25 mouse cellular contexts compared by ENCODE assay signal in the genomic region with DNA sequence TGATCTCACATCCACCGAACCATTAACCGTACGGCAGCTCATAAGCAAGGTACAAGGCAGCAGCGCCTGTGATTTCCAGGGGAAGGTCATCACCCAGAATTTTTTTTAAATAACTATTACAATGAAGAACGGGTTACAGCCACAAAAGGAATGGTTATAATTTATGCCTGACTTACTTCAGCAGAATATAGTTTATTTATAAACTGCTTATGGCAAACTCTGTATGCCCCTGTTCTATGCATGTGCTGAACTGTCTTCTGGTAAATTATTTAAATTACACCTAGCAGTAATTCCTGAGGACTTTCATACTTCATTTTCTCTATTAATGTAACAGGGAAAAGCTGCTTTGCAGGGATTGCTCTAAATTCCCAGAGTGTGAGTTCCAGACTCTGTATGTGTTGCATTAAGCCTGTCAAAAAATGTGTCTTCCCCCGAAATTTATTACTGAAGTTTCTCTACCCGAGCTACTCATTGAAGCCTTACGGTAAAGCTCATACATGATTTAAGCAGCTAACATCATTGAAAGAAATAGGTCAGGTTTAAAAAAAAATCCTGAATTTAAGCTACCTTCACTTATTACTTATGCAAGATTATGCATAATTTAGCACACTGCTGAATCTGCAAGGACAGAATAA.
A peak's percentile ranks its signal among the peaks of the same experiment; 100 is the strongest.
DNase-seq lines count a peak whose midpoint lies in the region; ATAC-seq lines count a peak whose summit lies in the region.
"Had no signal": no experiment of that assay in that cellular context is flagged by ENCODE, and none has a peak within 500 bp of the region (broad histone marks: within the 10 kb centered on the region; RNA-seq: fewer than 3 reads in every experiment).

No protein-coding gene starts in this region.

- no peak overlapping the region for H3K4me2 ChIP-seq in midbrain, embryonic 11.5 days
- no peak overlapping the region for H3K4me2 ChIP-seq in midbrain, embryonic 13.5 days (replicated peaks)
- no peak overlapping the region for H3K4me2 ChIP-seq in midbrain, embryonic 16.5 days (ENCODE audit: low read length)
- H3K4me2 ChIP-seq in intestine, embryonic 15.5 days (replicated peaks) = no peak overlapping the region
- H3K4me2 ChIP-seq: embryonic facial prominence, embryonic 12.5 days; forebrain, embryonic 13.5 days; forebrain, embryonic 15.5 days had no signal

- H3K4me1 ChIP-seq in midbrain, embryonic 11.5 days (ENCODE audit: control insufficient read depth, insufficient read depth, low read length) = no peaks in the 10 kb centered on the region
- H3K4me1 ChIP-seq in midbrain, embryonic 13.5 days (replicated peaks) = no peaks in the 10 kb centered on the region
- H3K4me1 ChIP-seq in midbrain, embryonic 16.5 days (ENCODE audit: control insufficient read depth, insufficient read depth, low read length) = no peaks in the 10 kb centered on the region
- H3K4me1 ChIP-seq in intestine, embryonic 15.5 days (replicated peaks) = no peaks in the 10 kb centered on the region
- H3K4me1 ChIP-seq: embryonic facial prominence, embryonic 10.5 days; embryonic facial prominence, embryonic 12.5 days; forebrain, embryonic 13.5 days; forebrain, embryonic 15.5 days had no signal

- DNase-seq in midbrain, embryonic 11.5 days (ENCODE audit: low spot score, missing footprints) = peak; percentile 75
- DNase-seq in retina, postnatal 1 day = peak; percentile 19
- DNase-seq in retina, embryonic 14.5 days (ENCODE audit: low spot score) = no peak
- DNase-seq in gastrocnemius, adult 8-10 months (ENCODE audit: low spot score in 2 of 2) = no peak
- DNase-seq: adrenal gland, adult 8-10 months; adrenal gland, postnatal 14 days; adrenal gland, postnatal 36 days; B cell, adult 2 months; cerebellum, adult 11-12 months; cerebellum, adult 2 months; cerebellum, adult 9-10 months; cerebellum, postnatal 10 days; cerebellum, postnatal 25 days had no signal

- H3K9ac ChIP-seq in midbrain, embryonic 11.5 days (ENCODE audit: low read length) = no peak overlapping the region
- H3K9ac ChIP-seq in midbrain, embryonic 13.5 days (replicated peaks) = no peak overlapping the region
- no peak overlapping the region for H3K9ac ChIP-seq in midbrain, embryonic 16.5 days (ENCODE audit: low read depth, low read length)
- H3K9ac ChIP-seq in intestine, embryonic 15.5 days = no peak overlapping the region
- H3K9ac ChIP-seq: embryonic facial prominence, embryonic 12.5 days; forebrain, embryonic 13.5 days; forebrain, embryonic 15.5 days had no signal

- no peak for ATAC-seq in midbrain, embryonic 11.5 days (ENCODE audit: low FRiP score)
- no peak for ATAC-seq in midbrain, embryonic 13.5 days
- ATAC-seq in midbrain, embryonic 16.5 days = peak; percentile 62
- ATAC-seq in intestine, embryonic 15.5 days = no peak
- ATAC-seq: activated CD4-positive, CD25-positive, alpha-beta regulatory T cell, adult 4 months; CD4-positive, CD25-positive, alpha-beta regulatory T cell, adult 4 months; forebrain, embryonic 13.5 days; forebrain, embryonic 15.5 days; Patski had no signal

- H3K4me3 ChIP-seq in midbrain, embryonic 11.5 days (ENCODE audit: low read depth, low read length) = no peak overlapping the region
- no peak overlapping the region for H3K4me3 ChIP-seq in midbrain, embryonic 13.5 days (replicated peaks)
- no peak overlapping the region for H3K4me3 ChIP-seq in midbrain, embryonic 16.5 days (ENCODE audit: low read depth, low read length)
- no peak overlapping the region for H3K4me3 ChIP-seq in intestine, embryonic 15.5 days (replicated peaks)
- H3K4me3 ChIP-seq: embryonic facial prominence, embryonic 10.5 days; embryonic facial prominence, embryonic 12.5 days; forebrain, embryonic 13.5 days; forebrain, embryonic 15.5 days had no signal

- no peaks in the 10 kb centered on the region for H3K27me3 ChIP-seq in midbrain, embryonic 11.5 days (ENCODE audit: control insufficient read depth, insufficient read depth, low read length)
- no peaks in the 10 kb centered on the region for H3K27me3 ChIP-seq in midbrain, embryonic 13.5 days
- H3K27me3 ChIP-seq in midbrain, embryonic 16.5 days (ENCODE audit: control insufficient read depth, insufficient read depth, low read depth, low read length) = no peaks in the 10 kb centered on the region
- H3K27me3 ChIP-seq in intestine, embryonic 15.5 days (replicated peaks) = no peaks in the 10 kb centered on the region
- H3K27me3 ChIP-seq: CH12.LX; embryonic facial prominence, embryonic 12.5 days; forebrain, embryonic 13.5 days; forebrain, embryonic 15.5 days; Patski had no signal

- H3K9me3 ChIP-seq in midbrain, embryonic 11.5 days (ENCODE audit: control insufficient read depth, low read length) = no peaks in the 10 kb centered on the region
- no peaks in the 10 kb centered on the region for H3K9me3 ChIP-seq in midbrain, embryonic 13.5 days
- H3K9me3 ChIP-seq in midbrain, embryonic 16.5 days (replicated peaks; ENCODE audit: control insufficient read depth, low read length, poor library complexity, severe bottlenecking) = no peaks in the 10 kb centered on the region
- no peaks in the 10 kb centered on the region for H3K9me3 ChIP-seq in intestine, embryonic 15.5 days
- H3K9me3 ChIP-seq: embryonic facial prominence, embryonic 10.5 days; embryonic facial prominence, embryonic 12.5 days; forebrain, embryonic 13.5 days; forebrain, embryonic 15.5 days; G1E had no signal

- H3K36me3 ChIP-seq in midbrain, embryonic 11.5 days (ENCODE audit: control insufficient read depth, insufficient read depth, low read length) = no peaks in the 10 kb centered on the region
- H3K36me3 ChIP-seq in midbrain, embryonic 13.5 days = no peaks in the 10 kb centered on the region
- H3K36me3 ChIP-seq in midbrain, embryonic 16.5 days (ENCODE audit: control insufficient read depth, insufficient read depth, low read length) = no peaks in the 10 kb centered on the region
- H3K36me3 ChIP-seq in intestine, embryonic 15.5 days = no peaks in the 10 kb centered on the region
- H3K36me3 ChIP-seq: embryonic facial prominence, embryonic 10.5 days; embryonic facial prominence, embryonic 12.5 days; forebrain, embryonic 15.5 days; G1E had no signal

- no peak overlapping the region for H3K27ac ChIP-seq in midbrain, embryonic 11.5 days (ENCODE audit: low read depth, low read length)
- no peak overlapping the region for H3K27ac ChIP-seq in midbrain, embryonic 13.5 days
- no peak overlapping the region for H3K27ac ChIP-seq in midbrain, embryonic 16.5 days (ENCODE audit: low read length)
- H3K27ac ChIP-seq in intestine, embryonic 15.5 days = no peak overlapping the region
- H3K27ac ChIP-seq: embryonic facial prominence, embryonic 10.5 days; embryonic facial prominence, embryonic 12.5 days; forebrain, embryonic 13.5 days; forebrain, embryonic 15.5 days had no signal

- WGBS in midbrain, embryonic 11.5 days = 88% methylated on average over 8 of the region's 8 CpGs
- 80% methylated on average over 8 of the region's 8 CpGs for WGBS in midbrain, embryonic 13.5 days
- 66% methylated on average over 8 of the region's 8 CpGs for WGBS in midbrain, embryonic 16.5 days
- 67% methylated on average over 8 of the region's 8 CpGs for WGBS in intestine, embryonic 15.5 days

Comparison
In these comparisons a context has a peak if more than half of its experiments do, and no peak if none do; other contexts are left out.
1. DNase-seq: peak in midbrain, embryonic 11.5 days (single experiment) and retina, postnatal 1 day (single experiment); none in retina, embryonic 14.5 days (single experiment) and gastrocnemius, adult 8-10 months (0 of 2).